Mouse (Mus musculus) limb, embryonic 10.5 days (tissue): Measurements from ENCODE around the gene Crb2. TPM values are rescaled to one million over a fixed set of nuclear protein-coding genes. Genes with fewer than 3 reads are reported as not detected.

ENCODE experiments used
- polyA plus RNA-seq: library from polyadenylated mRNA; unstranded; fragments of >200 nt; fragmentation: Nextera tagmentation; extraction: Ambion mirVana; gene quantifications from 2 replicates; pipeline ENCODE4 v1.2.1, GENCODE M21; 2016

Crb2 gene
- polyA plus RNA-seq, 1 experiment from 2014 or later = 2.1 TPM

Other genes with a start within 250 kb of the Crb2 start
- gene Strbp, start 72.4 kb upstream of the Crb2 start, polyA plus RNA-seq = 42.3 and 45.5 TPM in 2 replicates